ENCODE assay signal across 8 mouse cellular contexts in genomic region chr16:16357908-16358307, GRCm38 (mm10). TPM values are rescaled to one million over a fixed set of nuclear protein-coding genes. Genes with fewer than 3 reads are reported as not detected.
DNase-seq lines count a peak whose midpoint lies in the region; ATAC-seq and TF ChIP-seq lines count a peak whose summit lies in the region.

No protein-coding gene starts in this region.

- intact Hi-C loops in gastrocnemius, adult 2 months (cut with DNase I): loop anchor here (5.0 to 10.0 kb wide), 2 partner anchors 51 to 227 kb away; no protein-coding TSS in a partner anchor
- intact Hi-C loops in gastrocnemius, postnatal 14 days (cut with DNase I; ENCODE audit: low total_unique reads): no loop called here

- no peak for TF ChIP-seq RAD21 in MEL (IDR thresholded peaks at IDR 0.05; ENCODE audit: low read depth, low read length)

- peaks cover 0 to 11% of the 10 kb centered on the region in 2 experiments; a peak in 3 of 4 replicates for H3K4me1 ChIP-seq in MEL (ENCODE audit: control insufficient read depth in 1 of 2, insufficient read depth in 2 of 2, low read length in 2 of 2)
- H3K4me1 ChIP-seq in embryonic fibroblast, embryonic 13.5 days (ENCODE audit: control insufficient read depth, insufficient read depth, low read length): no peaks in the 10 kb centered on the region; the same call in 1 of the 2 replicates
- H3K4me1 ChIP-seq in kidney, postnatal 0 days (replicated peaks; ENCODE audit: insufficient read depth, low read length): no peaks in the 10 kb centered on the region
- peaks cover 13% of the 10 kb centered on the region for H3K4me1 ChIP-seq in midbrain, embryonic 16.5 days (ENCODE audit: control insufficient read depth, insufficient read depth, low read length)

- H3K4me3 ChIP-seq in gastrocnemius, adult 2 months: peak overlapping the region; percentile 76
- H3K4me3 ChIP-seq in MEL (ENCODE audit: control insufficient read depth in 1 of 2, insufficient read depth in 1 of 2, low read depth in 2 of 2, low read length in 2 of 2): peak overlapping the region; percentile 83 to 90
- peak overlapping the region; percentile 70 for H3K4me3 ChIP-seq in embryonic fibroblast, embryonic 13.5 days (ENCODE audit: insufficient read depth, low read length)
- peak overlapping the region; percentile 85 for H3K4me3 ChIP-seq in kidney, postnatal 0 days (replicated peaks; ENCODE audit: low read depth, low read length)
- H3K4me3 ChIP-seq in midbrain, embryonic 16.5 days (ENCODE audit: low read depth, low read length): peak overlapping the region; percentile 98

- H3K79me2 ChIP-seq in MEL (ENCODE audit: control insufficient read depth, insufficient read depth, low read length, poor library complexity): peaks cover 36% of the 10 kb centered on the region

- H3K27ac ChIP-seq in gastrocnemius, adult 2 months: peak overlapping the region; percentile 91
- peak overlapping the region; percentile 62 for H3K27ac ChIP-seq in MEL (ENCODE audit: control insufficient read depth, low read depth, low read length)
- H3K27ac ChIP-seq in embryonic fibroblast, embryonic 13.5 days (ENCODE audit: insufficient read depth, low read length): no peak overlapping the region
- H3K27ac ChIP-seq in kidney, postnatal 0 days: peak overlapping the region; percentile 93
- H3K27ac ChIP-seq in midbrain, embryonic 16.5 days (ENCODE audit: low read length): peak overlapping the region; percentile 84; the same call in 1 of the 2 replicates

- no peak for DNase-seq in gastrocnemius, adult 2 months
- no peak for DNase-seq in gastrocnemius, postnatal 14 days
- no peak for DNase-seq in MEL (ENCODE audit: low read depth, low spot score)
- no peak for DNase-seq in kidney, postnatal 0 days (ENCODE audit: low spot score)
- DNase-seq in right cerebral cortex, postnatal 4 days: no peak
- DNase-seq in layer of hippocampus, adult 11-12 months (ENCODE audit: low spot score): no peak

- 8% methylated on average over 6 of the region's 6 CpGs for WGBS in kidney, postnatal 0 days
- 13% methylated on average over 6 of the region's 6 CpGs for WGBS in midbrain, embryonic 16.5 days

- no peak for ATAC-seq in kidney, postnatal 0 days (replicated peaks; ENCODE audit: low FRiP score, low read depth)
- ATAC-seq in midbrain, embryonic 16.5 days: no peak

- peak overlapping the region; percentile 64 for H3K4me2 ChIP-seq in kidney, postnatal 0 days (ENCODE audit: low read length)
- H3K4me2 ChIP-seq in midbrain, embryonic 16.5 days (ENCODE audit: low read length): peak overlapping the region; percentile 83

- no peak for TF ChIP-seq EP300 in MEL (IDR thresholded peaks at IDR 0.05; ENCODE audit: low read depth in 1 of 2, low read length in 2 of 2)

- H3K27me3 ChIP-seq in MEL (ENCODE audit: control insufficient read depth in 1 of 2, insufficient read depth in 2 of 2, low read length in 2 of 2): no peaks in the 10 kb centered on the region
- no peaks in the 10 kb centered on the region for H3K27me3 ChIP-seq in kidney, postnatal 0 days (ENCODE audit: insufficient read depth, low read length)
- no peaks in the 10 kb centered on the region for H3K27me3 ChIP-seq in midbrain, embryonic 16.5 days (ENCODE audit: control insufficient read depth, insufficient read depth, low read depth, low read length)

- H3K9ac ChIP-seq in MEL (ENCODE audit: control insufficient read depth, low read depth, low read length, poor library complexity, severe bottlenecking): peak overlapping the region; percentile 91
- H3K9ac ChIP-seq in kidney, postnatal 0 days (ENCODE audit: low read depth, low read length): peak overlapping the region; percentile 81
- peak overlapping the region; percentile 97 for H3K9ac ChIP-seq in midbrain, embryonic 16.5 days (ENCODE audit: low read depth, low read length)

- H3K9me3 ChIP-seq in MEL (replicated peaks; ENCODE audit: insufficient read depth, low read length): no peaks in the 10 kb centered on the region
- H3K9me3 ChIP-seq in kidney, postnatal 0 days (replicated peaks; ENCODE audit: low read length): no peaks in the 10 kb centered on the region
- H3K9me3 ChIP-seq in midbrain, embryonic 16.5 days (replicated peaks; ENCODE audit: control insufficient read depth, low read length, poor library complexity, severe bottlenecking): no peaks in the 10 kb centered on the region

- peak; percentile 4; the same call in 1 of the 2 replicates for TF ChIP-seq CTCF in gastrocnemius, adult 2 months (IDR thresholded peaks at IDR 0.05)
- peak in 2 of 3 experiments; percentile 6 to 38; a peak in 2 of 6 replicates for TF ChIP-seq CTCF in MEL (IDR thresholded peaks at IDR 0.05 in 2 of 3, conservative IDR thresholded peaks at IDR 0.05 in 1 of 3; ENCODE audit: control insufficient read depth in 1 of 3, insufficient read depth in 1 of 3, low read depth in 2 of 3, low read length in 3 of 3, poor library complexity in 1 of 3, severe bottlenecking in 1 of 3)
- TF ChIP-seq CTCF in embryonic fibroblast, embryonic 13.5 days (IDR thresholded peaks at IDR 0.05; ENCODE audit: borderline replicate concordance, insufficient read depth, low read length): no peak
- TF ChIP-seq CTCF in kidney, postnatal 0 days (IDR thresholded peaks at IDR 0.05; ENCODE audit: low read depth): peak; percentile 53

- no peak for TF ChIP-seq POLR2A in MEL (IDR thresholded peaks at IDR 0.05; ENCODE audit: control insufficient read depth in 1 of 2, insufficient read depth in 1 of 2, low read depth in 1 of 2, low read length in 2 of 2, poor library complexity in 1 of 2)
- TF ChIP-seq POLR2A in embryonic fibroblast, embryonic 13.5 days (IDR thresholded peaks at IDR 0.05; ENCODE audit: low read depth, low read length): no peak

- peaks cover 3 to 14% of the 10 kb centered on the region in 2 experiments for H3K36me3 ChIP-seq in MEL (ENCODE audit: control insufficient read depth in 1 of 2, insufficient read depth in 2 of 2, low read length in 2 of 2)
- no peaks in the 10 kb centered on the region for H3K36me3 ChIP-seq in kidney, postnatal 0 days (ENCODE audit: insufficient read depth, low read length)
- H3K36me3 ChIP-seq in midbrain, embryonic 16.5 days (ENCODE audit: control insufficient read depth, insufficient read depth, low read length): no peaks in the 10 kb centered on the region

TF ChIP-seq in MEL, 35 proteins besides CTCF, POLR2A, EP300 and RAD21:
- 0 out of 2 replicates have a peak, but pooled peaks have one; percentile 8 for TF ChIP-seq TBP (IDR thresholded peaks at IDR 0.05; ENCODE audit: low read depth, low read length)
- 0 out of 2 replicates have a peak, but pooled peaks have one; percentile 17 for TF ChIP-seq MXI1 (IDR thresholded peaks at IDR 0.05; ENCODE audit: low read depth, low read length)
- TF ChIP-seq POLR2AphosphoS2 (IDR thresholded peaks at IDR 0.05; ENCODE audit: low read length): no peak
TF ChIP-seq in MEL: peak in this region for 2.

RNA-seq across cellular contexts. Expression of gene Dnm1l, which starts 0.9 kb away (rescaled TPM):
- total RNA-seq in gastrocnemius, adult 2 months (2021): 10 to 100 TPM; 52.0 to 75.0 TPM
- total RNA-seq in gastrocnemius, postnatal 14 days (2021): 10 to 100 TPM; 69.8 to 73.6 TPM
- total RNA-seq in MEL (2012; rRNA removed): 53.3 and 55.2 TPM in 2 replicates
- 10 to 100 TPM; 62.3 to 83.2 TPM for polyA plus RNA-seq in MEL (2012; ENCODE audit: insufficient read depth in 1 of 2, insufficient read length in 2 of 2, low read depth in 1 of 2, low replicate concordance in 2 of 2, missing spikeins in 1 of 2)
- 95.7 and 105 TPM in 2 replicates for polyA plus RNA-seq in embryonic fibroblast, embryonic 13.5 days (2011; ENCODE audit: insufficient read length, low read depth, missing spikeins)
- polyA plus RNA-seq in kidney, postnatal 0 days (2015; fragmentation: Nextera tagmentation; extraction: Ambion mirVana): 42.6 and 50.8 TPM in 2 replicates
- 113 and 120 TPM in 2 replicates for polyA plus RNA-seq in midbrain, embryonic 16.5 days (2015; fragmentation: Nextera tagmentation; extraction: Ambion mirVana)

RNA-seq across cellular contexts. Expression of gene Yars2, which starts 55.1 kb away (rescaled TPM):
- total RNA-seq in gastrocnemius, adult 2 months (2021): 10 to 100 TPM; 18.1 to 21.8 TPM
- 10 to 100 TPM; 16.2 to 17.4 TPM for total RNA-seq in gastrocnemius, postnatal 14 days (2021)
- 46.9 and 48.2 TPM in 2 replicates for total RNA-seq in MEL (2012; rRNA removed)
- 10 to 100 TPM in 1 of 2 experiments, not detected in 1; 49.2 TPM for polyA plus RNA-seq in MEL (2012; ENCODE audit: insufficient read depth in 1 of 2, insufficient read length in 2 of 2, low read depth in 1 of 2, low replicate concordance in 2 of 2, missing spikeins in 1 of 2)
- 20.7 and 27.8 TPM in 2 replicates for polyA plus RNA-seq in embryonic fibroblast, embryonic 13.5 days (2011; ENCODE audit: insufficient read length, low read depth, missing spikeins)
- 37.0 and 40.2 TPM in 2 replicates for polyA plus RNA-seq in kidney, postnatal 0 days (2015; fragmentation: Nextera tagmentation; extraction: Ambion mirVana)
- polyA plus RNA-seq in midbrain, embryonic 16.5 days (2015; fragmentation: Nextera tagmentation; extraction: Ambion mirVana): 25.8 and 26.4 TPM in 2 replicates
